Mouse (Mus musculus): ENCODE data around the gene Rgcc. TPM values are rescaled to one million over a fixed set of nuclear protein-coding genes. Genes with fewer than 3 reads are reported as not detected.

The Rgcc gene
- polyA plus RNA-seq, 1 experiment from 2014 or later: 81.5 TPM

DNA sequence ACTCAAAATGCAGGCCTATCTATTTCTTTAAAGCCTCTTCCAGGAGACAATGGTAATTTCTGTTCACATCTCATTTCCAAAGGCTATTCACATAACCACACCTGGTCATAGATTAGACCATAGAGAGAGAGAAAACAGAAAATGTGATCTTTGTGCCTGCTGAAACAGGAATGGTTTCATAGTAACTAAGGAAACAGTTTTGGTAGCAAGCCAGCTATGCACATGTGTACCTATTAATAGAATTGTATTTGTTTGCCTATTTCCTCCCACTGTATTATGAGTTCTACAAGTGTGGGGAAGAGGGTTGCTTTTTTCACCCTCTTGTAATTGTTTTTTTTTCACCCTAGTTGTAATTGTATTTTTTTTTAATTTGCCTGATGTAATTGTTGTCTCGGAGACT, 31.9 kb downstream of the Rgcc start:
- no peaks in the 10 kb centered on the region for H3K9me3 ChIP-seq (replicated peaks; ENCODE audit: control insufficient read depth, low read length)
- no peak overlapping the region for H3K27ac ChIP-seq (ENCODE audit: low read depth, low read length)
- DNase-seq (ENCODE audit: low spot score): no peak
- no peak overlapping the region for H3K4me3 ChIP-seq (ENCODE audit: low read depth, low read length)
- no peak overlapping the region for H3K9ac ChIP-seq (ENCODE audit: low read length)
- no peak overlapping the region for H3K4me2 ChIP-seq (ENCODE audit: low read length)
- no peak for ATAC-seq
- WGBS: 83% methylated on average over 1 of the region's 1 CpGs
- no peaks in the 10 kb centered on the region for H3K4me1 ChIP-seq (ENCODE audit: control insufficient read depth, insufficient read depth, low read length)
- H3K27me3 ChIP-seq (replicated peaks; ENCODE audit: control insufficient read depth, insufficient read depth, low read length): no peaks in the 10 kb centered on the region
- no peaks in the 10 kb centered on the region for H3K36me3 ChIP-seq (ENCODE audit: control insufficient read depth, insufficient read depth, low read length)

DNA sequence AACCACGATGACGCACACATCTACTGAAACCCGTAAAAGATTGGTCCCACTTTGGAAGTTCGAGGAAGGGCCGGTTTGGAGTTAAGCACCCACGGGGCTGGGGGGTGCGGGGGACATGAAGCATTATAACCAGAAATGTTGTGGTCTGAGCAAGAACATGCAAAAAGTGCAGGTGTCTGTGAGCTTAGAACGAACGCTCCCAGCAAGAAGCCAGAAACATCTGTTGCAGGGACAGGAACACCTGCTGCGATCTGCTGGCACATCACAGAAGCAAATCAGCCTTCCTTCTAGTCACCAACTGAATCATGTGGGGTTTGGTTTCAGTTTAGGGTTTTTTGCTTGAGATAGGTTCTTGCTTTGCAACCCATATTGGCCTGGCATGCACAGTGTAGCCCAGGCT, 33.6 kb downstream of the Rgcc start:
- Histone ChIP-seq H3K4me3 (ENCODE audit: low read depth, low read length) (no peak overlapping the region), H3K27ac (ENCODE audit: low read depth, low read length) (no peak overlapping the region), H3K4me1 (ENCODE audit: control insufficient read depth, insufficient read depth, low read length) (no peaks in the 10 kb centered on the region), H3K9ac (ENCODE audit: low read length) (no peak overlapping the region), H3K27me3 (replicated peaks; ENCODE audit: control insufficient read depth, insufficient read depth, low read length) (no peaks in the 10 kb centered on the region), H3K9me3 (replicated peaks; ENCODE audit: control insufficient read depth, low read length) (no peaks in the 10 kb centered on the region), H3K36me3 (ENCODE audit: control insufficient read depth, insufficient read depth, low read length) (no peaks in the 10 kb centered on the region), H3K4me2 (ENCODE audit: low read length) (no peak overlapping the region)
- 92% methylated on average over 10 of the region's 10 CpGs for WGBS
- no peak for ATAC-seq
- DNase-seq (ENCODE audit: low spot score): no peak

DNA sequence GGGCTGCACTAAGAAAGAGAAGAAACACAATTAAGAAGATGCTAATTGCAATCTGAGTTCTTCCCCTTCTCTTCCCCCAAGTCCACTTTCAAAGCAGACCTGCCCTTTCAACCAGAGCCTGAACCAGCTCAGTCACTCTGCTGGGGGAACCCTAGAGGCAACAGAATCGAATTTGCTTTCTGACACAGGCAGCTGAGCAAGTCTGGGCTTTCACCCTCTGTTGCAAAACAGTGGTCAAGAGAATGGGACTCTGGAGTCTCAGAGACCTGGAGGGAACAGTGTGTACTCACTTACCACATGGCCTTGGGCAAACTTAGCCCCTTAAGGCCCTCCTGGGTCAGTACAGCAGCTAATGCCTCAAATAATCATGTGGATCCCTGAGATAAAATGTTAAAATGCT, 34.1 kb downstream of the Rgcc start:
- Histone ChIP-seq H3K9ac (ENCODE audit: low read length) (no peak overlapping the region), H3K4me1 (ENCODE audit: control insufficient read depth, insufficient read depth, low read length) (no peaks in the 10 kb centered on the region), H3K27me3 (replicated peaks; ENCODE audit: control insufficient read depth, insufficient read depth, low read length) (no peaks in the 10 kb centered on the region), H3K9me3 (replicated peaks; ENCODE audit: control insufficient read depth, low read length) (no peaks in the 10 kb centered on the region), H3K36me3 (ENCODE audit: control insufficient read depth, insufficient read depth, low read length) (no peaks in the 10 kb centered on the region), H3K4me2 (ENCODE audit: low read length) (no peak overlapping the region), H3K4me3 (ENCODE audit: low read depth, low read length) (no peak overlapping the region), H3K27ac (ENCODE audit: low read depth, low read length) (no peak overlapping the region)
- 70% methylated on average over 1 of the region's 1 CpGs for WGBS
- no peak for DNase-seq (ENCODE audit: low spot score)
- ATAC-seq: no peak

DNA sequence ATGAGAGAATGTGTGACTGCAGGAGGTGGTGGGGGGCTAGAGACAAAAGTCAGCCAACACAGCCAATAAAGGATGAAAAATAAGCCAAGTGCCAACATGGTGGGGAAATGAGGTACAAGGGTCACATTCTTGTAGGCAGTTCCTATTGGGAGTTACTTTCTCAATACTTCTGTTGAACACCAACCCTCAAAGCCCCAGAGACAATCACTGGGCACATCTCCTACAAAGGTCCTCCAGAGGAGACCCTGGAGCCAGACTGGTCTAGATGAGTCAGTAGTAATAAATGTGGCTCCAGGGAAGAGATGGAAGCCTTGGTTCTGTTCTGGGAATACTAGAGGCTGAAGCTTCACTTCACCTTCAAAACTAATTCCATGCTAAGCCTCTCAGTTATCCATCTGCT, 35.0 kb downstream of the Rgcc start:
- no peak for ATAC-seq
- Histone ChIP-seq H3K4me1 (ENCODE audit: control insufficient read depth, insufficient read depth, low read length) (no peaks in the 10 kb centered on the region), H3K9ac (ENCODE audit: low read length) (no peak overlapping the region), H3K36me3 (ENCODE audit: control insufficient read depth, insufficient read depth, low read length) (no peaks in the 10 kb centered on the region), H3K9me3 (replicated peaks; ENCODE audit: control insufficient read depth, low read length) (no peaks in the 10 kb centered on the region), H3K27ac (ENCODE audit: low read depth, low read length) (no peak overlapping the region), H3K4me2 (ENCODE audit: low read length) (no peak overlapping the region), H3K27me3 (replicated peaks; ENCODE audit: control insufficient read depth, insufficient read depth, low read length) (no peaks in the 10 kb centered on the region), H3K4me3 (ENCODE audit: low read depth, low read length) (no peak overlapping the region)
- no peak for DNase-seq (ENCODE audit: low spot score)

DNA sequence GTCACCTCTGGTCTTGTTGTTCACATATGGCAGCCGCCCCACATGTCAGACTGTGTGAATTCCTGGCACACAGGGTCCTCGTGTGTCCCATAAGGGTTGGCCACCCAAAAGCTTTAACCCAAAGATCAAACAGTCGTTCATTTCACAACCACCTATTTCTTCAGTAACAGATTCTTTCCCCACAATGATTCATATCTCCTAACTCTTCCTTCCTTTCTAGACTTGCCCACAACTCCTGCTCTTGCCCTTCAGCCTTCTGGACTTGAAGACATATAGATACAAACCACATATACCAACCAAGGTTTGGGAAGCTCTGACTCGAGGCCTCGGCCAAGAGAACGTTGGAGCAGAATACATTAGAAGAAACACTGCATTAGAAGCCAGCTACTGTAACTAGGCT, 35.7 kb downstream of the Rgcc start:
- Histone ChIP-seq H3K9ac (ENCODE audit: low read length) (no peak overlapping the region), H3K27ac (ENCODE audit: low read depth, low read length) (no peak overlapping the region), H3K36me3 (ENCODE audit: control insufficient read depth, insufficient read depth, low read length) (no peaks in the 10 kb centered on the region), H3K27me3 (replicated peaks; ENCODE audit: control insufficient read depth, insufficient read depth, low read length) (no peaks in the 10 kb centered on the region), H3K4me2 (ENCODE audit: low read length) (no peak overlapping the region), H3K4me3 (ENCODE audit: low read depth, low read length) (no peak overlapping the region), H3K4me1 (ENCODE audit: control insufficient read depth, insufficient read depth, low read length) (no peaks in the 10 kb centered on the region), H3K9me3 (replicated peaks; ENCODE audit: control insufficient read depth, low read length) (no peaks in the 10 kb centered on the region)
- ATAC-seq (no peak), DNase-seq (ENCODE audit: low spot score) (no peak)
- 92% methylated on average over 6 of the region's 6 CpGs for WGBS

DNA sequence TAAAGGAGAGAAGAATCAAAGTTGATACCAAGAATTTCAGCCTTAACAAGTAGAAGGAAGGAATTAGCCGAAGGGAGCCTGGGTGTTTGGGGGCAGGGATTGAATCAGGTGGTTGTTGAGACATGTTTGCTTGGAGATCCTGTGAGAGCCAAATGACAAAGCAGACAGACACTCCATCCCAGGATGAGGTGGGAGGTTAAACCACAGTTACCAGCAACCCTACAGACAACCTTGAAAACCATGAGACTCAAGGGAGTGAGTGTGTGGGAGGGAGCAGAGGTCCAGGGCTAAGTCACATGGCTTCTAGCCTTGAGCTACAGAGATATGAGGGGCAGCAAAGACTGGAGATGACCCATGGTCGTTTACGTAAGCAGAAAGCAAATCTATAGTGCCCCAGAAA, 38.1 kb downstream of the Rgcc start:
- Histone ChIP-seq H3K27ac (ENCODE audit: low read depth, low read length) (no peak overlapping the region), H3K27me3 (replicated peaks; ENCODE audit: control insufficient read depth, insufficient read depth, low read length) (no peaks in the 10 kb centered on the region), H3K4me1 (ENCODE audit: control insufficient read depth, insufficient read depth, low read length) (no peaks in the 10 kb centered on the region), H3K4me3 (ENCODE audit: low read depth, low read length) (no peak overlapping the region), H3K4me2 (ENCODE audit: low read length) (no peak overlapping the region), H3K36me3 (ENCODE audit: control insufficient read depth, insufficient read depth, low read length) (no peaks in the 10 kb centered on the region), H3K9ac (ENCODE audit: low read length) (no peak overlapping the region), H3K9me3 (replicated peaks; ENCODE audit: control insufficient read depth, low read length) (no peaks in the 10 kb centered on the region)
- WGBS: 90% methylated on average over 3 of the region's 3 CpGs
- ATAC-seq: no peak
- DNase-seq (ENCODE audit: low spot score): no peak

DNA sequence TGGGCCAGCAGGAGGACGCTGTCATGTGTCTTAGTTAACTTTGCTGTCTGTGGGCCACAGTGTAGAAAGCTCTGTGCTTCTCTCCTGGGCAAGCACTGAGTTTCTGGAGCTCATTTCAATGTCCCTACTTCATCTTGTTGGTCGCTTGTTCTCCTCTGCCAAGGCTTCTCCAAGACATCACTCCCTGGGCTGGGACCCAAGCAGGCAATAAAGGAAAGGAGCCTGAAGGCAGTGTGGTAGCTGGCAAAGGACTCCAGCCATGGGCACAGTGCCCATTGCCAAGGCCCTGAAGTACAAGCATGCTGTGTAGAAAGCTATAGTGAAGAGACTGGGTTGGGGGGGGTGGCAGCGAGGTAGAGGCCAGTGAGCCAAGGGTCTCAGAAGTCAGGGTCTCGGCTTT, 38.8 kb downstream of the Rgcc start:
- peak; percentile 50 for DNase-seq (ENCODE audit: low spot score)
- Histone ChIP-seq H3K36me3 (ENCODE audit: control insufficient read depth, insufficient read depth, low read length) (no peaks in the 10 kb centered on the region), H3K9me3 (replicated peaks; ENCODE audit: control insufficient read depth, low read length) (no peaks in the 10 kb centered on the region), H3K4me1 (ENCODE audit: control insufficient read depth, insufficient read depth, low read length) (no peaks in the 10 kb centered on the region), H3K4me3 (ENCODE audit: low read depth, low read length) (no peak overlapping the region), H3K9ac (ENCODE audit: low read length) (no peak overlapping the region), H3K27me3 (replicated peaks; ENCODE audit: control insufficient read depth, insufficient read depth, low read length) (no peaks in the 10 kb centered on the region), H3K4me2 (ENCODE audit: low read length) (no peak overlapping the region), H3K27ac (ENCODE audit: low read depth, low read length) (no peak overlapping the region)
- ATAC-seq: no peak; the same call in 1 of the 2 replicates
- WGBS: 85% methylated on average over 4 of the region's 4 CpGs

DNA sequence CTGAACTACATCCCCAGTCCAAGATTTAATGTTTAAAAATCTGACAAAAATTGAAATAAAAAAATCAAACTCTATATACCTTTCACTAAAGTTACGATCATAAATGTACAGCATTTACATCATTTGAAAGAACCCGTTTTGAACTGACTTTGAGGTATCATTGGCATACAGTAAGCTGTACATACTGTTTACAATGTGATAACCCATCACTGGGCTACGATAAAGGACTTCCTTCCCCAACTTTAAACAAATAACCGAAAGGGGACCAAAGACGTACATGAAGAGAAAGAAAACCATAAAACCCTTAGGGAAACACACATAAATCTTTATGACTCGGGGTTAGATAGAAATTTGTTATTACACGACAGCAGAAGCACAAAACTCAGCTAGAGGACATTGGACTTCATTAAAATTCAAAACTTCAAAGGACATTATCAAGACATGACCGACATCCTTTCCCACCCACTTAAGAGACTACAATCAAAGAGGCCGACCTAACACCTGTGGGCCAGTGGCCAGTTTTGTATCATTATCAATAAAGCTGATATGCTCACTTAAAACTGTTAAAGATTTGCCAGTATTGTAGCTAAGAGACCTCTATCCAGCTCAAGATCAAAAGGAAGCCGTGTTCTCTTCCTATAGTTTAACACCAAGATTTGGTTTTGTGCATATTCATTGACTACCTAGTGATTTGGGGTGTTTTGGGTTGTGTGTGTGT, 42.2 kb downstream of the Rgcc start:
- 93% methylated on average over 10 of the region's 10 CpGs for WGBS
- Histone ChIP-seq H3K9me3 (replicated peaks; ENCODE audit: control insufficient read depth, low read length) (no peaks in the 10 kb centered on the region), H3K4me2 (ENCODE audit: low read length) (no peak overlapping the region), H3K27ac (ENCODE audit: low read depth, low read length) (no peak overlapping the region), H3K9ac (ENCODE audit: low read length) (no peak overlapping the region), H3K4me3 (ENCODE audit: low read depth, low read length) (no peak overlapping the region), H3K4me1 (ENCODE audit: control insufficient read depth, insufficient read depth, low read length) (no peaks in the 10 kb centered on the region), H3K36me3 (ENCODE audit: control insufficient read depth, insufficient read depth, low read length) (no peaks in the 10 kb centered on the region), H3K27me3 (replicated peaks; ENCODE audit: control insufficient read depth, insufficient read depth, low read length) (no peaks in the 10 kb centered on the region)
- DNase-seq (ENCODE audit: low spot score) (no peak), ATAC-seq (no peak)

DNA sequence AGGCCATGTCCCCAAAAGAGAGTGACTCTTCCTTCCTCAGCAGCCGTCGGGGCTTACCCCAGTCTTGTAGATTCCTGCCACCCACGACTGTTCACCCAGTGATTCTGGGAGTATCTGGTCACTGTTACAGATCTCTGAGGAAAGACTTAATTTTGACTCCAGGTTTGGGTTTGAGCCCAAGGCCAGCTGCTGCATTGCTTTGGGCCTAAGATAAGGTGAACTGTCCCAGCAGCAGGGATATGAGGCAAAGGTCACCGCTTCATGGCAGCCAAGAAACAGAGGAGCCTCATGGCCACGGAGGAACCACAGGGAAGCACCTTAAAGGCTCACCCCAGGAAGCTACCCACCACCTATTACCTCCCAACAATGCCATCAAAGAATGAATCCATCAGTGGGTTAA, 44.8 kb downstream of the Rgcc start:
- Histone ChIP-seq H3K36me3 (ENCODE audit: control insufficient read depth, insufficient read depth, low read length) (no peaks in the 10 kb centered on the region), H3K9ac (ENCODE audit: low read length) (no peak overlapping the region), H3K4me2 (ENCODE audit: low read length) (no peak overlapping the region), H3K9me3 (replicated peaks; ENCODE audit: control insufficient read depth, low read length) (no peaks in the 10 kb centered on the region), H3K27me3 (replicated peaks; ENCODE audit: control insufficient read depth, insufficient read depth, low read length) (no peaks in the 10 kb centered on the region), H3K27ac (ENCODE audit: low read depth, low read length) (no peak overlapping the region), H3K4me1 (ENCODE audit: control insufficient read depth, insufficient read depth, low read length) (no peaks in the 10 kb centered on the region), H3K4me3 (ENCODE audit: low read depth, low read length) (no peak overlapping the region)
- DNase-seq (ENCODE audit: low spot score) (no peak), ATAC-seq (no peak)
- 86% methylated on average over 5 of the region's 5 CpGs for WGBS
